Mouse (Mus musculus) liver, embryonic 18 days (tissue): ENCODE results near the gene Tmem120b. TPM values are rescaled to one million over a fixed set of nuclear protein-coding genes. Genes with fewer than 3 reads are reported as not detected.

Source experiments
- polyA plus RNA-seq: library from polyadenylated mRNA; depleted of rRNA; stranded (reverse); fragments of >200 nt; gene quantifications from 2 replicates; pipeline ENCODE4 v1.2.3, GENCODE M21; 2012; rRNA removed

Tmem120b gene
- polyA plus RNA-seq = 10.7 and 11.3 TPM in 2 replicates

GRCm38 (mm10) chr5:123068115-123068514 lies at the start of gene Tmem120b:
Tmem120b (plus strand) TSS chr5:123068415.

DNA sequence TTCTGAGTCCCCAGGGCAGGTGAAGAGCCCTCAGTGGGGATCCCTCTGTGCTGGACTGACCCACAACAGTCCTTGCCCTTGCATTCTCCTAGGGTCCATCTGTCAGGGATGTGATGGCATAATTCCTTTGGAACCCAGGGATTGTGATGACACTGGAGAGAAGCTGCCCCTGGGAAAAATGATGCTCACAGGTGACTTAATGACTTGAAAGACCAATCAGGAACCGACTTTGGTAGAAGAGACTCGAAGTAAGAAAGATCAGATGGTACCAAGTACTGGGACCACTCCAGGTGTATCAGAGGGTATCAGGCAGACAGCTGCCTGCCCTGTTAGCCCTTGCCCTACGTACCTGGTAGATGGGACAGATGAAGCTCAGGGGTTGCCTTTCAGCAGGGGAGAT lies 21.3 kb upstream of the Tmem120b start, which contains the start of gene Morn3:
Gene Morn3, minus strand, starts transcription at position 101 of the 400 bp plus-strand sequence.

DNA sequence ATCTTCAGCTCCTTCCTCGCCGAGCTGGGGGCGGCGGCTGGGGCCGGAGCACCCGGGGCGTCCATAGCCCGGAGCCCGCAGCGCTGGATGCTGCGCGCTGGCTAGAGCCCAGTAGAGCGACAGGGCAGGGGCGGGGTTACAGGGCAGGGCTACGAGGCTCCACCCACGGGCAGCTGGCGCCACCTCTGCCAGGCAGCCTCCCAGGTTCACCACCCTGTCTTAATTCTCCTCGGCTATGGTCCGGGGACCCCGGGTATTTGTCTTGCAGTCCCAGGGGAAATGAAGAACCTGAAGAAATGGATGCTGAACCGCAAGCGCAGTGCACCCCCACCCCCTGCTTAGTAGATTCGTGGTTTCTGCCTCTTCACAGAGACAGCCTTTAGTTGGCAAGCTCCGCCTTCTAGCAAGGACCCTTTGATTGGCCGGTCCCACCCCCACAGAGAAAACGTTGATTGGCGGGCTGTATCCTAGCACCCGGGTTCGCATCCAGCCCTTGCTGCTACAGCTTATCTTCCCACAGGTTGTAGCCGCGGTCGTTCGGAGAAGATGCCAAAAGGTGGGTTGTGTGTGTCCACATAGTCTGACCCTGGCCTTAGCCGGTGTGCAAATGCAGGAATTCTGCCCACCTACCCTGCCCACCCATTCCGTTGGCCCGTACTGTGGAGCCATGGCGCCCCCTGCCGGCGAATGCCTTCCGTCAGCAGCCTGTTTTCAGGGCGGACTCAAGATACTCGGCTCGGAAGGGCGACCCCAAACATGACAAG lies 64.3 kb downstream of the Tmem120b start, which contains the start of gene Rhof:
Gene Rhof, minus strand, starts transcription at position 385 of the 764 bp plus-strand sequence.

GRCm38 (mm10) chr5:123142161-123143157 lies 74.2 kb downstream of the Tmem120b start, which contains the start of gene Setd1b:
Setd1b (plus strand) TSS chr5:123142193.

Other genes with a start within 250 kb of the Tmem120b start
- gene Anapc5, start 247.1 kb upstream of the Tmem120b start, polyA plus RNA-seq = 113 and 117 TPM in 2 replicates
- gene Rnf34, start 218.4 kb upstream of the Tmem120b start, polyA plus RNA-seq = 7.6 and 7.8 TPM in 2 replicates
- 6.8 and 8.8 TPM in 2 replicates for gene Kdm2b, start 78.6 kb upstream of the Tmem120b start, polyA plus RNA-seq
- 12.0 and 13.9 TPM in 2 replicates for gene Orai1, start 53.3 kb upstream of the Tmem120b start, polyA plus RNA-seq
- not detected in 2 replicates for gene Morn3, start 21.4 kb upstream of the Tmem120b start, polyA plus RNA-seq
- 1.8 and 1.9 TPM in 2 replicates for gene Rhof, start 64.3 kb downstream of the Tmem120b start, polyA plus RNA-seq
- 1.6 and 2.0 TPM in 2 replicates for gene Setd1b, start 73.8 kb downstream of the Tmem120b start, polyA plus RNA-seq
- 36.6 and 39.3 TPM in 2 replicates for gene Psmd9, start 101.0 kb downstream of the Tmem120b start, polyA plus RNA-seq
- 450 and 531 TPM in 2 replicates for gene Hpd, start 114.3 kb downstream of the Tmem120b start, polyA plus RNA-seq
- 0.26 and 0.31 TPM in 2 replicates for gene Wdr66, start 183.7 kb downstream of the Tmem120b start, polyA plus RNA-seq